Mouse (Mus musculus) neural tube, embryonic 11.5 days (tissue): ENCODE data around the gene Col13a1. TPM values are rescaled to one million over a fixed set of nuclear protein-coding genes. Genes with fewer than 3 reads are reported as not detected.
A peak's percentile ranks its signal among the peaks of the same experiment; 100 is the strongest.

Experiments used
- ATAC-seq: fragments of 200-750 bp; cut with Nextera tagmentation; 2 replicates; pipeline ENCODE4 v1.8.0; 2017; ENCODE audit warnings: moderate number of reproducible peaks, mild to moderate bottlenecking, moderate TSS enrichment, moderate library complexity; ENCODE audit not compliant: insufficient read depth, low FRiP score, low TSS enrichment
- DNase-seq: peaks from one replicate; pipeline ENCODE4 v3.0.0-alpha.2; 2015; ENCODE audit warnings: low spot score
- H3K27ac ChIP-seq: fragments of 300-500 bp; sonication (generic); 2 replicates; pipeline ENCODE4 v1.5.1; 2014; ENCODE audit warnings: low read depth, mild to moderate bottlenecking, low read length
- H3K27me3 ChIP-seq: fragments of 300-500 bp; sonication (generic); 2 replicates; pipeline ENCODE4 v1.6.1; 2014; ENCODE audit warnings: mild to moderate bottlenecking, low read length, mixed read lengths; ENCODE audit not compliant: control insufficient read depth, insufficient read depth
- H3K36me3 ChIP-seq: fragments of 300-500 bp; sonication (generic); 2 replicates; pipeline ENCODE4 v1.6.1; 2014; ENCODE audit warnings: mild to moderate bottlenecking, low read length, moderate library complexity, mixed read lengths; ENCODE audit not compliant: control insufficient read depth, insufficient read depth
- H3K4me1 ChIP-seq: fragments of 300-500 bp; sonication (generic); 2 replicates; pipeline ENCODE4 v1.6.1; 2014; ENCODE audit warnings: low read length, mixed read lengths; ENCODE audit not compliant: control insufficient read depth, insufficient read depth
- H3K4me2 ChIP-seq: fragments of 300-500 bp; sonication (generic); 2 replicates; pipeline ENCODE4 v1.6.1; 2014; ENCODE audit warnings: low read depth, mild to moderate bottlenecking, moderate library complexity
- H3K4me3 ChIP-seq: fragments of 300-500 bp; sonication (generic); 2 replicates; pipeline ENCODE4 v1.5.1; 2014; ENCODE audit warnings: low read depth, low read length
- H3K9ac ChIP-seq: fragments of 300-500 bp; sonication (generic); 2 replicates; pipeline ENCODE4 v1.6.1; 2014; ENCODE audit warnings: mild to moderate bottlenecking, low read length
- H3K9me3 ChIP-seq: fragments of 300-500 bp; sonication (generic); 2 replicates; pipeline ENCODE4 v1.6.1; 2016; ENCODE audit warnings: low read length; ENCODE audit not compliant: control insufficient read depth
- WGBS: fragments of 180-500 bp; shearing (Covaris S2); extraction: QIAGEN DNeasy Blood & Tissue Kit; methylation state at CpG from one replicate; pipeline ENCODE4 v1.1.7; 2014; 5-methylcytosine and 5-hydroxymethylcytosine counted together
- polyA plus RNA-seq: library from polyadenylated mRNA; unstranded; fragments of >200 nt; fragmentation: Nextera tagmentation; extraction: Ambion mirVana; gene quantifications from 2 replicates; pipeline ENCODE4 v1.2.1, GENCODE M21; 2014

The Col13a1 gene
- polyA plus RNA-seq, 1 experiment from 2014 or later: 2.4 TPM

GRCm38 (mm10) chr10:61834288-61834687 is 144.6 kb downstream of the Col13a1 start:
- no peaks in the 10 kb centered on the region; the same call in 1 of the 2 replicates for H3K4me1 ChIP-seq
- H3K4me2 ChIP-seq: no peak overlapping the region
- ATAC-seq (no peak), DNase-seq (no peak)
- H3K36me3 ChIP-seq: no peaks in the 10 kb centered on the region
- H3K9me3 ChIP-seq: no peaks in the 10 kb centered on the region
- no peak overlapping the region for H3K27ac ChIP-seq
- H3K27me3 ChIP-seq: no peaks in the 10 kb centered on the region
- H3K4me3 ChIP-seq: no peak overlapping the region
- H3K9ac ChIP-seq: no peak overlapping the region
- WGBS: 93% methylated on average over 6 of the region's 6 CpGs

GRCm38 (mm10) chr10:61832713-61833112 is 146.2 kb downstream of the Col13a1 start:
- ATAC-seq (no peak), DNase-seq (no peak)
- H3K4me1 ChIP-seq: no peaks in the 10 kb centered on the region
- H3K4me3 ChIP-seq: no peak overlapping the region
- H3K9ac ChIP-seq: no peak overlapping the region
- H3K36me3 ChIP-seq: no peaks in the 10 kb centered on the region
- no peaks in the 10 kb centered on the region for H3K9me3 ChIP-seq
- 90% methylated on average over 11 of the region's 11 CpGs for WGBS
- H3K4me2 ChIP-seq: no peak overlapping the region
- no peaks in the 10 kb centered on the region for H3K27me3 ChIP-seq
- no peak overlapping the region for H3K27ac ChIP-seq

GRCm38 (mm10) chr10:61831741-61832140 is 147.2 kb downstream of the Col13a1 start:
- 83% methylated on average over 6 of the region's 6 CpGs for WGBS
- H3K9me3 ChIP-seq: no peaks in the 10 kb centered on the region
- no peak for DNase-seq

GRCm38 (mm10) chr10:61831251-61831650 is 147.7 kb downstream of the Col13a1 start:
- ATAC-seq (no peak), DNase-seq (no peak)
- H3K9ac ChIP-seq: no peak overlapping the region
- no peaks in the 10 kb centered on the region for H3K9me3 ChIP-seq
- WGBS: 63% methylated on average over 12 of the region's 12 CpGs
- H3K4me3 ChIP-seq: no peak overlapping the region
- H3K4me1 ChIP-seq: no peaks in the 10 kb centered on the region; the same call in 1 of the 2 replicates
- no peak overlapping the region for H3K27ac ChIP-seq
- H3K4me2 ChIP-seq: no peak overlapping the region
- H3K36me3 ChIP-seq: no peaks in the 10 kb centered on the region
- no peaks in the 10 kb centered on the region for H3K27me3 ChIP-seq

More at GRCm38 (mm10) chr10:61831741-61832140, 147.2 kb downstream of the Col13a1 start:
- Histone ChIP-seq H3K27ac (no peak overlapping the region), H3K27me3 (no peaks in the 10 kb centered on the region), H3K4me1 (no peaks in the 10 kb centered on the region; the same call in 1 of the 2 replicates), H3K36me3 (no peaks in the 10 kb centered on the region), H3K4me2 (no peak overlapping the region), H3K9ac (no peak overlapping the region), H3K4me3 (no peak overlapping the region)
- ATAC-seq: no peak

GRCm38 (mm10) chr10:61830817-61831216 is 148.1 kb downstream of the Col13a1 start:
- no peaks in the 10 kb centered on the region for H3K27me3 ChIP-seq
- H3K27ac ChIP-seq: no peak overlapping the region
- no peaks in the 10 kb centered on the region for H3K9me3 ChIP-seq
- H3K9ac ChIP-seq: no peak overlapping the region
- no peaks in the 10 kb centered on the region for H3K36me3 ChIP-seq
- WGBS: 51% methylated on average over 9 of the region's 9 CpGs
- no peak overlapping the region for H3K4me3 ChIP-seq
- no peak overlapping the region for H3K4me2 ChIP-seq
- DNase-seq (no peak), ATAC-seq (no peak)
- H3K4me1 ChIP-seq: no peaks in the 10 kb centered on the region; the same call in 1 of the 2 replicates

GRCm38 (mm10) chr10:61829046-61829445 is 149.9 kb downstream of the Col13a1 start:
- DNase-seq: no peak
- no peaks in the 10 kb centered on the region; the same call in 1 of the 2 replicates for H3K4me1 ChIP-seq
- no peak for ATAC-seq
- no peak overlapping the region for H3K27ac ChIP-seq
- no peaks in the 10 kb centered on the region for H3K27me3 ChIP-seq
- 59% methylated on average over 3 of the region's 4 CpGs for WGBS
- H3K4me3 ChIP-seq: no peak overlapping the region
- no peaks in the 10 kb centered on the region for H3K36me3 ChIP-seq
- no peak overlapping the region for H3K4me2 ChIP-seq
- no peaks in the 10 kb centered on the region for H3K9me3 ChIP-seq
- no peak overlapping the region for H3K9ac ChIP-seq

GRCm38 (mm10) chr10:61827950-61828936 is 150.7 kb downstream of the Col13a1 start:
- H3K27ac ChIP-seq: no peak overlapping the region
- no peak for DNase-seq

GRCm38 (mm10) chr10:61826753-61827435 is 152.0 kb downstream of the Col13a1 start:
- no peak overlapping the region for H3K4me3 ChIP-seq
- peaks cover 5% of the 10 kb centered on the region for H3K4me1 ChIP-seq
- H3K36me3 ChIP-seq: no peaks in the 10 kb centered on the region
- DNase-seq (peak; percentile 49), ATAC-seq (no peak)
- no peaks in the 10 kb centered on the region for H3K27me3 ChIP-seq
- 28% methylated on average over 16 of the region's 16 CpGs for WGBS
- H3K27ac ChIP-seq: no peak overlapping the region
- H3K4me2 ChIP-seq: no peak overlapping the region
- H3K9me3 ChIP-seq: no peaks in the 10 kb centered on the region
- H3K9ac ChIP-seq: no peak overlapping the region

More at GRCm38 (mm10) chr10:61827950-61828936, 150.7 kb downstream of the Col13a1 start:
- 79% methylated on average over 32 of the region's 32 CpGs for WGBS
- H3K4me2 ChIP-seq: no peak overlapping the region
- H3K4me1 ChIP-seq: peaks cover 3% of the 10 kb centered on the region
- no peaks in the 10 kb centered on the region for H3K9me3 ChIP-seq
- ATAC-seq: no peak
- no peak overlapping the region for H3K9ac ChIP-seq
- H3K36me3 ChIP-seq: no peaks in the 10 kb centered on the region
- H3K4me3 ChIP-seq: no peak overlapping the region
- no peaks in the 10 kb centered on the region for H3K27me3 ChIP-seq
